22 mouse cellular contexts compared by ENCODE assay signal in the genomic region with DNA sequence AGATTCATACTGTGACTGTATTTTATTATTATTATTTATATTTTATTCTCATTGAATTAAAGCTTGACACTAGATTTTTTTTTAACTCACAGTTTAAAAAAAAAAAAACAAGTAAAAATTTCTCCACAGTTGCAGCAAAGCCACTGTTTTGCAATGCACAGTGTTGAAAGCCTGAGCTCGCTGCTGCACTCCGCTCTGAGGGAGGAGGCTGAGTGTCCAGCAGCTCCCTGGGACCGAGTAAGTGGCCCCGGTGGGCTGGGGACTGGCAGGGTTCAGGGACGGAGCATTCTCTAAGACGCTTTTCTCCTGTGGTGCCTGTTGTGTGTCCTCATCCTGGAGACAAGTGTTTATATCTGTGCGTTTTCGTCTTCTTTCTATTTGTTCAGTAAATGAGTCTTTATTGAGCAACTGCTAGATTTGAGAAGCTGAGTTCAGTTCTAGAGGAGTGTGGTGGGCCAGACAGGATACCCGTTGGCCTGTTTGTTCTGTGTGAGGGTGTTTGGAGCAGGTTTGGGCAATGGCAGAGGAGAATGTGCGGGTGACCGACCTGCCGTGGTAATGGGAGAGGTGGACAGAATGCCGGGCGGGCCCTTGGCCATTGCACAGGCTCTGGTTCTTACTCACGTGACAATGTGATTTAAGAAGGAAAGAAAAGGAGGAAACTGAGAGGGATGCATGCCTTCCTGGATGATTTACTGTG. TPM values are rescaled to one million over a fixed set of nuclear protein-coding genes. Genes with fewer than 3 reads are reported as not detected.
DNase-seq lines count a peak whose midpoint lies in the region; ATAC-seq and TF ChIP-seq lines count a peak whose summit lies in the region.
"Had no signal": no experiment of that assay in that cellular context is flagged by ENCODE, and none has a peak within 500 bp of the region (broad histone marks: within the 10 kb centered on the region; RNA-seq: fewer than 3 reads in every experiment).

No protein-coding gene starts in this region.

- no peak overlapping the region for H3K9ac ChIP-seq in lung, postnatal 0 days (replicated peaks; ENCODE audit: low read depth)
- H3K9ac ChIP-seq: forebrain, embryonic 15.5 days; heart, embryonic 13.5 days; limb, embryonic 12.5 days had no signal

- 0 out of 2 replicates have a peak overlapping the region, but pooled peaks have one; percentile 14 for H3K27ac ChIP-seq in lung, postnatal 0 days (ENCODE audit: low read length)
- H3K27ac ChIP-seq in left cerebral cortex, adult 2 months = no peak overlapping the region
- H3K27ac ChIP-seq: embryonic facial prominence, embryonic 10.5 days; forebrain, embryonic 15.5 days; heart, embryonic 13.5 days; limb, embryonic 12.5 days; stomach, postnatal 0 days had no signal

- H3K9me3 ChIP-seq in lung, postnatal 0 days (ENCODE audit: low read length) = no peaks in the 10 kb centered on the region
- H3K9me3 ChIP-seq: embryonic facial prominence, embryonic 10.5 days; forebrain, embryonic 15.5 days; limb, embryonic 12.5 days had no signal

- peak; percentile 59; the same call in 1 of the 2 replicates for ATAC-seq in lung, postnatal 0 days
- ATAC-seq: forebrain, embryonic 15.5 days; midbrain, embryonic 16.5 days had no signal

- peak; percentile 6 to 9 for DNase-seq in adrenal gland, postnatal 36 days
- no peak for DNase-seq in adrenal gland, adult 8-10 months
- peak; percentile 36 for DNase-seq in lung, postnatal 0 days (ENCODE audit: low spot score)
- no peak for DNase-seq in lung, postnatal 25 days (ENCODE audit: low spot score)
- DNase-seq in lung, postnatal 4 days = peak; percentile 37 to 39
- DNase-seq in kidney, postnatal 10 days = no peak
- DNase-seq in left cerebral cortex, adult 2 months (ENCODE audit: extremely low spot score in 1 of 2, low spot score in 2 of 2) = no peak
- DNase-seq in frontal cortex, postnatal 10 days (ENCODE audit: low spot score in 2 of 2) = no peak
- DNase-seq: B cell, adult 2 months; cerebellum, adult 2 months; heart, adult 11 months; heart, postnatal 4 days; kidney, adult 2 months; kidney, postnatal 36 days; layer of hippocampus, adult 9-11 months; thymus, postnatal 25 days had no signal

- H3K4me3 ChIP-seq in lung, postnatal 0 days (ENCODE audit: low read depth, low read length) = no peak overlapping the region
- no peak overlapping the region for H3K4me3 ChIP-seq in left cerebral cortex, adult 2 months
- H3K4me3 ChIP-seq: embryonic facial prominence, embryonic 10.5 days; forebrain, embryonic 15.5 days; heart, embryonic 13.5 days; limb, embryonic 12.5 days had no signal

- WGBS in lung, postnatal 0 days = 62% methylated on average over 15 of the region's 15 CpGs

- TF ChIP-seq EP300 in lung, postnatal 0 days (IDR thresholded peaks at IDR 0.05) = no peak

- intact Hi-C loops in left cerebral cortex, adult 2 months (cut with DNase I) = no loop called here

- H3K4me2 ChIP-seq in lung, postnatal 0 days (replicated peaks; ENCODE audit: low read depth, low read length) = no peak overlapping the region
- H3K4me2 ChIP-seq: forebrain, embryonic 15.5 days; heart, embryonic 13.5 days; limb, embryonic 12.5 days had no signal

- TF ChIP-seq CTCF in lung, postnatal 0 days (IDR thresholded peaks at IDR 0.05) = no peak
- no peak for TF ChIP-seq CTCF in left cerebral cortex, adult 2 months (IDR thresholded peaks at IDR 0.05)

- no peaks in the 10 kb centered on the region for H3K27me3 ChIP-seq in lung, postnatal 0 days (replicated peaks; ENCODE audit: insufficient read depth, low read length)
- H3K27me3 ChIP-seq: forebrain, embryonic 15.5 days; heart, embryonic 13.5 days; limb, embryonic 12.5 days had no signal

- H3K36me3 ChIP-seq in lung, postnatal 0 days (ENCODE audit: insufficient read depth, low read length) = no peaks in the 10 kb centered on the region
- H3K36me3 ChIP-seq: embryonic facial prominence, embryonic 10.5 days; forebrain, embryonic 15.5 days; heart, embryonic 13.5 days; limb, embryonic 12.5 days had no signal

- H3K4me1 ChIP-seq in lung, postnatal 0 days (ENCODE audit: insufficient read depth, low read depth, low read length) = 0 out of 2 replicates have a peak, but pooled peaks cover under 1% of the 10 kb centered on the region
- H3K4me1 ChIP-seq: embryonic facial prominence, embryonic 10.5 days; forebrain, embryonic 15.5 days; heart, embryonic 13.5 days; limb, embryonic 12.5 days had no signal

RNA-seq across cellular contexts. Expression of a gene that starts 6.6 kb away (rescaled TPM):
- total RNA-seq in adrenal gland, postnatal 36 days (2021) = under 1 TPM; 0.66 to 0.76 TPM
- total RNA-seq in adrenal gland, adult 8-10 months (2022) = 1 to 10 TPM in 2 of 4 experiments, under 1 TPM in 2; 0.67 to 1.6 (median 0.98) TPM
- polyA plus RNA-seq in lung, postnatal 0 days (2015; fragmentation: Nextera tagmentation; extraction: Ambion mirVana) = 7.1 and 7.9 TPM in 2 replicates
- total RNA-seq in left cerebral cortex, adult 2 months (2021) = under 1 TPM in 1 of 2 experiments, not detected in 1; 0.59 TPM

RNA-seq across cellular contexts. Expression of a gene that starts 24.7 kb away (rescaled TPM):
- 10 to 100 TPM in 1 of 2 experiments, 1 to 10 TPM in 1; 8.3 to 15.4 TPM for total RNA-seq in adrenal gland, postnatal 36 days (2021)
- total RNA-seq in adrenal gland, adult 8-10 months (2022) = 10 to 100 TPM in 2 of 4 experiments, 1 to 10 TPM in 2; 8.3 to 15.0 (median 10.0) TPM
- 12.2 and 15.5 TPM in 2 replicates for polyA plus RNA-seq in lung, postnatal 0 days (2015; fragmentation: Nextera tagmentation; extraction: Ambion mirVana)
- 10 to 100 TPM; 23.9 to 34.0 TPM for total RNA-seq in left cerebral cortex, adult 2 months (2021)

RNA-seq across cellular contexts. Expression of a gene that starts 25.2 kb away (rescaled TPM):
- total RNA-seq in adrenal gland, postnatal 36 days (2021) = 10 to 100 TPM; 21.0 to 22.7 TPM
- 10 to 100 TPM; 20.8 to 24.1 (median 22.3) TPM for total RNA-seq in adrenal gland, adult 8-10 months (2022)
- 12.9 and 14.4 TPM in 2 replicates for polyA plus RNA-seq in lung, postnatal 0 days (2015; fragmentation: Nextera tagmentation; extraction: Ambion mirVana)
- 10 to 100 TPM; 14.1 to 14.6 TPM for total RNA-seq in left cerebral cortex, adult 2 months (2021)

RNA-seq across cellular contexts. Expression of a gene that starts 25.3 kb away (rescaled TPM):
- total RNA-seq in adrenal gland, postnatal 36 days (2021) = 10 to 100 TPM; 68.9 to 84.4 TPM
- total RNA-seq in adrenal gland, adult 8-10 months (2022) = 10 to 100 TPM; 63.5 to 73.0 (median 71.1) TPM
- 135 and 136 TPM in 2 replicates for polyA plus RNA-seq in lung, postnatal 0 days (2015; fragmentation: Nextera tagmentation; extraction: Ambion mirVana)
- total RNA-seq in left cerebral cortex, adult 2 months (2021) = 10 to 100 TPM; 66.9 to 86.2 TPM

RNA-seq across cellular contexts. Expression of a gene that starts 54.7 kb away (rescaled TPM):
- total RNA-seq in adrenal gland, postnatal 36 days (2021) = 10 to 100 TPM; 38.6 to 44.7 TPM
- total RNA-seq in adrenal gland, adult 8-10 months (2022) = 10 to 100 TPM; 45.1 to 57.7 (median 45.5) TPM
- polyA plus RNA-seq in lung, postnatal 0 days (2015; fragmentation: Nextera tagmentation; extraction: Ambion mirVana) = 52.5 and 54.8 TPM in 2 replicates
- 10 to 100 TPM; 37.4 to 43.9 TPM for total RNA-seq in left cerebral cortex, adult 2 months (2021)

Comparison
In these comparisons a context has a peak if more than half of its experiments do, and no peak if none do; other contexts are left out.
1. DNase-seq: peak in adrenal gland, postnatal 36 days (2 of 2), lung, postnatal 0 days (single experiment) and lung, postnatal 4 days (2 of 2); none in adrenal gland, adult 8-10 months (single experiment), lung, postnatal 25 days (single experiment), kidney, postnatal 10 days (single experiment), left cerebral cortex, adult 2 months (0 of 2) and frontal cortex, postnatal 10 days (0 of 2).